Mouse (Mus musculus) liver, postnatal 0 days (tissue): ENCODE measurements at regions not wholly inside any gene's neighbourhood (a gene's known extent, or its start where the extent isn't known, plus 50 kb on each side); places are given as distances from the start of the nearest gene placed in this dataset.

Experiments
- CTCF ChIP-seq: sonication (generic); IDR thresholded peaks from 2 replicates; pipeline ENCODE4 v1.5.1; 2016; ENCODE audit warnings: antibody characterized with exemption, low read depth
- EP300 ChIP-seq: IDR thresholded peaks from 2 replicates; pipeline ENCODE4 v1.6.1; 2016; ENCODE audit warnings: antibody characterized with exemption, low read depth, mild to moderate bottlenecking

DNA sequence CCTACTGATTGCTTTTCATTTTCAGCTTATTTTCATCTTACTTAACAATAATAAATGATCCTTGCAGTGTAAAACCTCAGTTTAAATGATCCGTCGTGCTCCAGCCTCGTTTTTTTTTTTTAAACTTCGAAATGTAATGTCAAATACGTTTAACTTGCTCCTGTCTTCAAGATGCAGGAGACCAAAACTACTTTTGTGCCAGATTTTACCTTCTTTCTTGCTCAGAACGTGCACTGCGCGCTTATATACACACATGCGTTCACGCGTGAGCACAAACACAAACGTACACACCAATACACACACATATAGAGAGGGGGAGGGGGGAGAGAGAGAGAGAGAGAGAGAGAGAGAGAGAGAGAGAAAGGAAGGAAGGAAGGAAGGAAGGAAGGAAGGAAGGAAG, 216.5 kb downstream of the Mef2c start:
- TF ChIP-seq CTCF (no peak), EP300 (no peak)
